Mouse (Mus musculus): ENCODE measurements around the gene Zfp280c.

The Zfp280c gene

DNA sequence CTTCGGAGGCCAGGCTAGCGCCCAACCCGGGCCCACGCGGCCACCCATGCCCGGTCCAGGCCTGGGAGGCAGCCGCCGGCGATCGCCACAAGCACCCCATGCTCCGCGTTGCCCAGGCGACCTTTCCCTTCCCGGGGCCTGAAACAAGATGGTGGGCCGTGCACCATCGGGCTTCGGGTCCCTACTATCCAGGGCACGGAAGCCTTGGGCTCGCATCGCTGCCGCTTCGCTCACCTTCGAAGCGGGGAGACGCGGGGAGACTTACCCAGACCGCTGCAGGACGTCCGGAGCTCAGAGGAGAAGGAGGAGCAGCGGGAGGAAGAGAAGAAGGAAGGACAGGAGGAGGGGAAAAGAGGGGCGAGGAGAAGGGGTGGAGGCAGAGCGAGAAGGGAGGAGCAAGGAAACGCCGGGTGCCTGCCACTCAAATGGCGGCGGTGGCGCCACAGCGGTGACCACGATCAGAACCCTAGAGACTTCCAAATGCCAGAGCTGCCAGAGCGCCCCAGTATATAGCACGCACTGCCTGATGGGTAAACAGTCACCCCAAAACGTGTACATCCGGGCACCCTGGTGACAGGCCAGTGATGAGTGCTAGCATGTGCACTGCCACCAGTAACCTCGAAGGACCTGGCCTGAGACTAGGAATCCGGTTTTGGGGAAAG is at the start of gene Zfp280c:
Gene Zfp280c (minus strand): TSS at position 406 of the 662 bp plus-strand sequence.
- peak; percentile 79 for DNase-seq (ENCODE audit: inconsistent ontology term)

DNA sequence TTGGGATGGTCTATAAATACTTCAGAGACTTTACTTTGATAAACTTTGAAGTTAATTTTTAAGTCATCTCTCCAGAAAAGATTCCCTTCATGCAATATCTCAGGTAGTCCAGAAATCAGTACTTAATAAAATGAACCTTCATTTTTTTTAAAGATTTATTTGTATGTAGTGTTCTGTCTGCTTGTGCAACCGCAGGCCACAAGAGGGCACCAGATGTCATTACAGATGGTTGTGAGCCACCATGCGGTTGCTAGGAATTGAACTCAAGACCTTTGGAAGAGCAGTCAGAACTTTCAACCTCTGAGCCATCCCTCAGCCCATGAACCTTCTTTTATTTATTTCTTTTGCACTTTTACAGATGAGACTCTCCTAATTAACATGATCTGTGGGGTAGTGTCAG is 42.7 kb upstream of the Zfp280c start:
- DNase-seq (ENCODE audit: inconsistent ontology term) = no peak

DNA sequence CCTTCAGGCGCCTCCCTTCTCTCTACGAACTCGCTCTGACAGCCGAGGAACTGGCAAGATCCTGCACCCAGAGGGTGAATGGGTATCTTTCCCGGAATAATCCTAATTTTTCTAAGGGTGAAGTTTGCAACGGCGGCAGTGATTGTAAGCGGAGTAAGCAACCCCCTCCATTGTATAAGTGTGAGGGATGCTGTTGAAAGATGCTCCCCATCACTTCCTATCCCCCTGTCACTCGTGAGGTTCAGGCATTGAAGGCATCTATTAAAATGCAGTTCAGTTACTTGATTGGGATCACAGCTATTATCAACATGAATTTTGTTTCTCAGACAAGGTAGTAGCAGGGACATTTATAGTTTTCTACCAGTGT is 29.7 kb upstream of the Zfp280c start:
- DNase-seq (ENCODE audit: inconsistent ontology term) = no peak

DNA sequence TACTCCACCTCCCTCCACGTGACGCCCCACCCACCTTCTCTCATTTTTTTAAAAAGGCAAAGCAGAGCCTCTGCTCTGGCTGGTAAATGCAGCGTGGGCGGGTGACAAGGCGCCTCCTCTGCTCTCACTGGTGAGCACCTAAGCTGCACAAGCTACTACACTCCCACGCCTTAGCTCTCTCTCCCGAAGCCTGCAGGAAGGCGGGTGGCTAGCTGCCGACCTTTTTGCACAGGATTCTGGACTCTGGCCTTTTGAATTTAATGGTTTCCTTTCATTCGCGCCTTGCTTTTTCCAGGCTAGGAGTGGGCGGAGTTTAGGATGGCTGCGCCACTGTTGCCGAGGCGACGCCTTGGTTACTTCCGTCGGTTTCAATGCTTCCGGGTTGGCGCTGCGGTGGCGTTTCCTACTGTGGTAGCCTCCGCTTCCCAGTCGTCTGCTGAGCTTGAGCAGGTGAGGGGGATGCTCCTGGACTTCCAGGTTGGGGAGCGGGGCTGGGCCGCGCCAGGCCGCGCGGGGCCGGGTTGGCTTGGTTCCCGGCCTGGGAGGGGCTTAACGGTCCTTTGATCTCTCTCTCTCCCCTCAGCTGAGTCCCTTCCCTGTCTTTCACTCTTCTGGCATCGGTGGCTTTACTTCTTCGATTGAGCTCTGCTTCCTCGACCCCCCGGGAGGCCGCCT is 29.2 kb upstream of the Zfp280c start, which contains the start of gene Slc25a14:
Gene Slc25a14 (plus strand): TSS at position 35 of the 675 bp plus-strand sequence.
- DNase-seq (ENCODE audit: inconsistent ontology term) = peak; percentile 80

DNA sequence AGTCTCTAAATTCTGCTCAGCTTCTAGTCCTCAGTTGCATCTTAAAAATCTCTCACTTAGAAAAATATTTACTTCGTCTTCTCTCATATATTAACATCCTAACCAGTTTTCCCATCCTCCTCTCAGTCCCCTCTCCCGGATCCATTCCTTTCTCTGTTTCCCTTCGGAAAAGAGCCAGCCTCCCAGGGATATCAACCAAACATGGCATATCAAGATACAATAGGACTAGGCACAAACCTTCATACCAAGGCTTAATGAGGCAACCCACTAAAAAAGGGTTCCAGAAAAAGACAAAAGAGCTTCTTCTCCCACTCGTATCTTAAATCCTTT is 28.7 kb upstream of the Zfp280c start:
- DNase-seq (ENCODE audit: inconsistent ontology term) = no peak

DNA sequence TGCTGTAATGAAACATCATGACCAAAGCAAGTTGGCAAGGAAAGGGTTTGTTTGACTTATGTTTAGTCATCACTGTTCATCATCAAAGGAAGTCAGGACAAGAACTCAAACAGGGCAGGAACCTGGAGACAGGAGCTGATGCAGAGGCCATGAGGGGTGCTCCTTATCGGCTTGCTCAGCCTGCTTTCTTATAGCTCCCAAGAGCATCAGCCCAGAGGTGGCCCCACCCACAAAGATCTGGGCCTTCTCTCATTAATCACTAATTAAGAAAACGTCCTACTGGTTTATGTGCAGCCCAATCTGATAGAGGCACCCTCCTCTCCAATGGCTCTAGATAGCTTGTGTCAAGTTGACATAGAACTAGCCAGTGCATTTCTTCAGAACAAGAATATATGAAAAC is 10.6 kb upstream of the Zfp280c start:
- DNase-seq (ENCODE audit: inconsistent ontology term) = no peak

DNA sequence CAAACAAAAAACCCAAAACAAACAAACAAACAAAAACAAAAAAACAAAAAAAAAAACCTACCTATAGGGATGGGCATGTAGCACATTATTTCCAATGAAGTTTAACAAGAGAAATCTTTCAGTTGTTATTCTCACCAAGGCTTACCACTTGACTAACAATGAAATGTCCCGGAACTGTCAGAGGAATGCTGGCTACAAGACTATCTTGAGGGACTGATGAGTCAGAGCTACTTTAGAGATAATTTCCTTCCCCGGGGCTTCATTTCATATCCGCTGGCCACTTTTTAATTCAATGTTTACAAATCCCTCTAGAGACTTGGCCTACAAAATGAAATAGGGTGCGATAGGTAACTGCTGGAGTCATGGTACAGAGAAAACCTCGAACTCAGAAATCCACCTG is 2.6 kb upstream of the Zfp280c start:
- DNase-seq (ENCODE audit: inconsistent ontology term) = no peak

DNA sequence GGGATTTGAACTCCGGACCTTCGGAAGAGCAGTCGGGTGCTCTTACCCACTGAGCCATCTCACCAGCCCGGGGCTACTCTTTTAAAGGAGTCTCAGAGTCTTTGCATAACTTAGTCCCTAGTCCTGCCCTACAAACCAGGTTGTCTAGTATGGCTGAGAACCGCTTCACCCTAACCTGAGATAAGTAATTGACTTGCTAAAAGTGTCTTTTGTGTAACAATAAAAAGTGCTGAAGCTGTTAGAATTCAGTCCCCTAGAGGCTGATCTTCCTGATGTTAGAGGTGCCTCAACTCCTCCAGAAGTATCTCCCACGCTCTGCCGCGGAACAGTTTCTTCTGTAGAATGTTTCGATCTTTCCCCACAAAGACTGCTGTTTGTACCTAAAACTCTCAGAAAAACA is 1.7 kb upstream of the Zfp280c start:
- DNase-seq (ENCODE audit: inconsistent ontology term) = no peak

DNA sequence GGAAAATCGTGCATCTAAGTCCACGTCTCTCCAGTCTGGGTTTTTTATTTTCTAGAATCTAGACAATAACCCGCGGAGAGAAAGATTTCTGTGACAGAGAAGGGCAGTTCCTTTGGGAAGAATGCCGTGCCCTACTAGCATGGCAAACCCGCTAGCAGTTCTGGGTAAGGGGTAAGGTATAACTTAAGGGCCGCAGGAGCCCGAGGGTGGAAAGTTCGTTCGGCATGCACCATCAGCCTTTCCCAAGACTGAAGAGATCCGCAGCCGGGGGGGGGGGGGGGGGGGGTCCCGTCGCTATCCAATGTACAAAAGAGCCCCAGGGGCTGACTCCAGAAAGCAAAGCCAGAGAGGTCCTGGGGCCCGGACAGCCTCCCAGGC is 594 bp downstream of the Zfp280c start:
- DNase-seq (ENCODE audit: inconsistent ontology term) = peak; percentile 7

DNA sequence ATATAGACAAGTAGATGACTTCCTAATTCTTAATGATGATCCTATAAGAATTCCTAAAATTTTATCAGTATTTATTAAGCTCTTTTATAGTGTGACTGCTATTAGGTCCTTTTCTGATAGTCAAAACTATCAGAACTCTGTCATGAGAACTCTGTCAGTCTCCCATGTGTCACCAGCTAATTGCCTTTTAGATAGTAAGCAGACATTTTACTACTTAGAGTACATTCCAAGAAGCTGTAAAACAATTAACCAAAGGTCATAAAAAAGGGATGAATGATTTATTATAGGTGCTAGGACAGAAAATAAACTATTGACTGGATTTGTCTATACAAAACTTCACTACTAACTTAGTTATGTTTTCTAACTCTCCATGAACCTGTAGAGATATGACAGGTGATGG is 11.0 kb downstream of the Zfp280c start:
- DNase-seq (ENCODE audit: inconsistent ontology term) = no peak

DNA sequence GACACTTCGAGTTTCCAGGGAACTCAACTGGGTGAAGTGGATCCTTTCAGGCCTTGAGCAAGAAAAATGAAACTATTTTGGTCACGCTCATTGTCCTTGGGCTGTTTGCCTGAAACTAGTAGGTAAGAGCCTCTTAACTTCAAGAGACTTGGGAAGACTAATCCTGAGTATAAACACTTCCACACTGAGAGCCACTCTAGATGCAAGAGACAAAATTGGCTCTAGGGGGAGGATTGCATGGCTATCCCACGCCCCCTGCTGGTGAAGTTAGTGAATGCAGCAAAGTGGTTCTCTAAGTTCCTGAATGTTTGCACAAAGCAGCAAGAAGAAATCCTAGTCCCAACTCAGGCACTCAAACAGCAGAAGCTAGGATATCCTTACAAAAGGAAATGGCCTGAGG is 62.1 kb downstream of the Zfp280c start:
- peak; percentile 37 for DNase-seq (ENCODE audit: inconsistent ontology term)

DNA sequence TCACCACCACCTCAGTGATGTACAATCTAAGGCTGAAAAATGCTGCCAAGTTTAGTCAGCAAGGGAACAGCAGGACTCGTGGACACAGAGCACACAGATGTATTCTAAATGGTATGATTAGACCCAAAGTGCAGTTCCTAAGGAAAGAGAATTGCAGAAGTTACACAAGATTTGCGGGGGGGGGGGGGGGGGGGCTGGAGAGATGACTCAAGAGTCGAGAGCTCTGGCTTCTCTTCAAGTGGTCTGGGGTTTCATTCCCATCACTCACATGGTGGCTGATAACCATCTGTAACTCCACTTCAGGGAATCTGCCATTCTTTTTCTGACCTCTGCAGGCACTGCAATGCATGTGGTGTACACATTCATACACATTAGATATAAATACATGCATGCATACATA is 67.9 kb downstream of the Zfp280c start:
- no peak for DNase-seq (ENCODE audit: inconsistent ontology term)

DNA sequence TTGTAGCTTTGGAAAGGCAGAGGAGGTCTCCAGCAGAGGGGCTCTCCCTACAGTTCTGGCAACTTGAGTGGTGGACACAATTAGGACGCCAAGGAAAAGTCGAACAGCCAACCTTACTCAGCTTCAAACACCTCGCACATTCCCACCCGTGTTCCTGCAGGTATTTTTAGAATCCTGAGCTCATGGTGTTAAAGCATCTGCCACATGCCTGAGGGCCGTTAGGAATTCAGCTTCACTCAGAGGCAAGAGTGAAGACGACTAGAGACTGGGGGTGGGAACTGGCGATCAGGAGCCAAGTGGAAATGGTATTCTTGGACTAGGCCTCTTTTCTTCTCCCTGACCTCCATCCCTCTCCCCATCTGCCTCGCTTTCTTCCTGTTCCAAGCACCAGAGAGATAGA is 68.4 kb downstream of the Zfp280c start:
- DNase-seq (ENCODE audit: inconsistent ontology term) = no peak

DNA sequence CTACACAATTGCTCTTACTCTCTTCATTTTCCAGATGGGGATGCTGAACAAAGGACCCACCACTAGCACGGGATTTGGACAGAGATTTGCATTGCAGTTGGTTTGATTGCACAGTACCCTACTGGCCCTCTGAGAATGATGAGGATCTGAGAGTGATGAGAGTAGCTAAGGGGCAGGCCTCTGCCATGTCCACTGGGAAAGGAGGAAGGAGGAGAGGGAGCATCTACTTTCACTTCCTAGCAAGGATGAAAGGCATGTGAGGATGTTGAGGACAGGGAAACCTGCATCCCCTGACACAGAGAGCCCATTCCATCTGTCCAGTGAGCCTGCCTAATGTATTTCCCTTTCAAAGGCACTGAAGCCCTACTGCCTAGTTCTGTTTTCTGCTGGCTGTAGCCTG is 69.0 kb downstream of the Zfp280c start:
- DNase-seq (ENCODE audit: inconsistent ontology term) = no peak

DNA sequence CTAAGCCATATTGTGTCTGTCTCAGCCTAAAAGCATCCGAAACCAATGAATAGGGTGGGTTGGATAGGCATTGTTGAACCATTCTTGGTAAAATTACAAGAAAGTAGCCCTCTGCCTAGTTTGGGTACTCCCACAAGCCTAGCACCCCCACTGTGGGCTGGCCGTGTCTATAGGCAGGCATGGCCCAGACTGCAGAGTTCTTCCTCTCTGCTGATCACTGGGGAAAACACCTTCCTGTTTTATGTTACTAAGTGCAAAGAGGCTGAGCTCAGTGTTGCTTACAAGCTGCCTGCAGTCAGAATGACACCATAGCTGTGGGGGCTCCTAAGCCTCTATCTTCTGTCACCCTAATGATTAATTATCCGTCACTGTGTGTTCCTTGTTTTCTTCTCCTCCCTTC is 70.8 kb downstream of the Zfp280c start:
- no peak for DNase-seq (ENCODE audit: inconsistent ontology term)

DNA sequence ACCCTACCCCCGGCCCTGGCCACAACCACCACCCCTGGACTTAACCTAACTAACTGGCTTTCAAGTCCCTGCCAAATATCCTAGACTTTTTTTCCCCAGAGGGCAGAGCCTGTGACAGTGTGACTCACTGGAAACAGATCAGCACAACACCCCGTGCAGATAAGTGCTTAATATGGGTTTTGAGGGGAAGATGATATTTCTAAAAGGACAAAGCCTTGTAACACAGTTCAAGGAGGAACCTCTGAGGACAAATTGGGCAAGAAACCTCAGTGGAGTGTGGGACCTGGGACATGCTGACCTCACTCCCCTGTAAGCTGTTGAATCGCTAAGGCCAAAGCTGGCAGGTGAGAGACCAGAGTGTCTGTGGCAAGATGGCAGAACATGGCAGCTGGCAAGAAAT is 72.7 kb downstream of the Zfp280c start:
- no peak for DNase-seq (ENCODE audit: inconsistent ontology term)

DNA sequence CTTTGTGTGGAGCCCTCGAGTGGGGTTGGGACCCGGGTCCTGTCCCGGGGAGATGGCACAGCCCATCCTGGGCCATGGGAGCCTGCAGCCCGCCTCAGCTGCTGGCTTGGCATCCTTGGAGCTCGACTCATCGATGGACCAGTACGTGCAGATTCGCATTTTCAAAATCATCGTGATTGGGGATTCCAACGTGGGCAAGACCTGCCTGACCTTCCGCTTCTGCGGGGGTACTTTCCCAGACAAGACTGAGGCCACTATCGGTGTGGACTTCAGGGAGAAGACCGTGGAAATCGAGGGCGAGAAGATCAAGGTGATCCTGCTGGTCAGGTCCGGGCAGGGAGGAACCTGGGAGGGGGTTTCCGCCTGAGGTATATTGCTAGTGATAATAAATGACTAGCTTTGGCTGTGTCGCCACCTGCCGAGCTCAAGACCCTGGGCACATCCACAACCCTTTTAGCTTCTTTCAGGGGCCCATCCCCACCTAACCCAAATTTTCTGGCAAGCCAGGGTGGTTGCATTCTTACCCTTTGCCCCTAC is 74.7 kb downstream of the Zfp280c start:
- no peak for DNase-seq (ENCODE audit: inconsistent ontology term)

DNA sequence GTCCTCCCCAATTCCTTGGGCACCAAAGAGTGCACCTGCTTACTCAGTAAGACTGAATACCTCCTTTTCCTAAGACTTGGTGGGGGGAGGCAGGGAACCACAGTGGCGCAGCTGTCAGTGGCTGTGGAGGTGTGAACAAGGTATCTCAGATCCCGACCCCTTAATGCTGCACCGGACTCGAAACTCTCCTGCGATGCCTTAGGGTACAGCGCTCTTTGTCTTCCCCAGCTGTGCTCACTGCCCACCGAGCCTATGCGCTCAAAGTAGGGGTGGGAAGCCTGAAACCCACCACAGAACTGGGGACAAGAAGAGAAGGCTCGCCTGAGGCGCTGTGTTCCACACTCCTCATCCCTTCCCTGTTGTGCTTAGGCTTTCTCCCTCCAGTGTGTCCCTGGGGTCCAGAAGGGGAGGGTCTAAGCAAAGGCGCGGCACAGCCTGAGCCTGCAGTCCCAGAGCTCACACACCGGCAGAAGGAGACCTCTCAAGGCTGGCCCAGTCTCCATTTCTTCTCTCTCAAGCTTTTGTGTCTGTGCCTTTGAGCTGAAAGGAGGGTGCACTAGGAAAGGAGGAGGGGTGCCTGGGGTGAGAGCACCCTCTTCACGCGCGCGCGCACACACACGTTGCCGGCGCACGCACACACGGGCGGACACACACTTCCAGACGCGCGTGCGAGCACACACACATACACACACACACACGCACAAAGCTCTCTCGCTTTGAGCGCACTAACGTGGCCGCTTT is 75.3 kb downstream of the Zfp280c start, which contains the start of gene Rab33a:
Gene Rab33a (plus strand): TSS at position 478 of the 741 bp plus-strand sequence.
- DNase-seq (ENCODE audit: inconsistent ontology term) = no peak

DNA sequence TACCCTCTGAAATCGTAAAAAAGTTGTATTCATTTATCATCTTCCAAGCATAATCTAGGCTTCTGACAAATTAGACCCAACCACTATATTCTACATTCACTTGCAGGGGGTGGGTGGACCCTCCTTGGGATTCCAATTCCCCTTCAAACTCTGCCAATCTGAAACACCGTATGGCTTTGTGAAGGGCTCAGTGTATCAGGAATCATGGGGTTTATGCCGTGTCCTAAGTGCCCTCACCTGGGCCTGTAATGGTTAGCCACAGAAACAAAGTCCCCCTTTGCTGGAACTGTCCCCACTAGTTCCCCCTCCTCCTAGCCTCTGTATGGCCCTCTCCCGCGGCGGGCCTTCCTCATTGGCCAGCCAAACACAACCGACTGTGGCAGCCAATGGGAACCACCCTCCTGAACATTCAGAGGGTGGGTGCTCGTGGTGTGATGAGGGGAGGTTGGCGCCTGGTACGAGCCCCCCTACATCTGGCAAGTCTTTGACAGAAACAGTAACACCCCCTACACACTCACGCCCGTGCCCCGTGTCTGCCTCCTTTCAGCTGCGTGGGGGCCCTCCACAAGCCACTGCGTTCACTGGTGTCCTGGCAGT is 76.0 kb downstream of the Zfp280c start:
- DNase-seq (ENCODE audit: inconsistent ontology term) = no peak

DNA sequence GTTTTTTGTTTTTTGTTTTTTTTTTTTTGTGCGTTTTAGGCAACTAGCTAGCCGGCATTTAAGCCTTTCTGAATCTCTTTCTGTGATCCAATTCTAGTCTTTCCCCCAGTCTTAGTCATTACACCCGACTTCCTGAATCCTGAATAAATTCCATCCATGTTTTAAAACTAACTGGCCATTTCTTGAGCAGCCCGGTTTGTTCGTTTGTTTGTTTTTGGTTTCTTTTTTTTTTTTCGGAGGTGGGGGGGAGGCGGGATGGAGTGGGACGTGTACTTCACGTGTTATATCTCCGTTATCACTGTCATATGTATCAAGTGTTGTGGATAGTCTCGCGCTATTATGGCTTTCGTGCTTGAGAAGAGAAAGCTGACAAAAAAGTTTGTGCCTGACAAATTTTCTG is 80.5 kb downstream of the Zfp280c start:
- peak; percentile 67 for DNase-seq (ENCODE audit: inconsistent ontology term)

DNA sequence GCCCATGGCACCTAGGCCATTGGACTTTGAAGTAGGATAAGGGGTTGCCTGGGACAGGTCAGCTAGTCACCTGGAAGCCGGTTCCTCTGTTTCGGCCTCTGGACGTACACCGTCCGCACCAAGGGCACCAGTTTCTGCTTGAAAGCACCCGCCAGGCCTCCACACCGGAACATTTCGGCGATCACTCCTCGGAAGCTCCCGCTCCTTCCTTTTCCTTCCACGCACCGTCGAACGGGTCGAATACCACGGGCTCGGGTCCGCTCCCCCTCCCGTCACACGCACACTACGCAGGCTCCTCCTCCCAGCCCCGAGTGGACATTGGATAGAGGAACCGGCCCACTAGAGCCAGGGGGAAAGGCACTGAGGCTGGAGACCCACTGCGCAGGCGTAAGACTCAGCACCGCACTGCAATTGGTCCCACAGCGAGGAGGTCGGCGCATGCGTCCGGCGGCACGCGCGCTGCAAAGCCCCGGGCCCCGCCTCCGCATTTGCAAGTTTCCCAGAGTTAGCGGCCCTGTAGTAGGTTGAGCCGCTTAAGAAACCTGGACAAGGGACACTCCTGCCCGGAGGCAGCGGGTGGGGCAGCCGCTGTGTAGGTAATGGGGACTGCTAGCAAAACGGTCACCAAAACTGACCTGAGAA is 81.0 kb downstream of the Zfp280c start, which contains the start of gene Aifm1:
Gene Aifm1 (minus strand): TSS at position 398 of the 642 bp plus-strand sequence.
- DNase-seq (ENCODE audit: inconsistent ontology term) = peak; percentile 95

DNA sequence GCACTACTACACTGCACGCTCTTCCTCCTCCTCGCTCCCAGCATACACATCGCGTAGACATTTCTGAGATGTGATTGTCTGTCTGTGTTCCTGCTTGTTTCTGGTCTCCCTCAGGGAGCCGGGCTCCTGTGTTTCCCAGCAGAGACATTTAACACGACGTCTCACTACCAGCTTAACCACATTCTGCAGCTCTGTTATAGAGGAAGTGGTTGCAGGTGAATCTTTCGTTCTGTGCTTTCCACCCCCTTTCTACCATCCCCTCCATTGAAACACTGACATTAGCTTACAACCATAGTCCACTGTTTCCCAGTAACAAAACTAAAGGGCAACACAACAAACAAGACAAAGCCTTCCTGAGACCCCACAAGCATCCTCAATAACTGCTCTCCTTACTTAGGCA is 100.5 kb downstream of the Zfp280c start:
- no peak for DNase-seq (ENCODE audit: inconsistent ontology term)
